Mouse (Mus musculus): ENCODE measurements at regions not wholly inside any gene's neighbourhood (a gene's known extent, or its start where the extent isn't known, plus 50 kb on each side); places are given as distances from the start of the nearest gene placed in this dataset.

DNA sequence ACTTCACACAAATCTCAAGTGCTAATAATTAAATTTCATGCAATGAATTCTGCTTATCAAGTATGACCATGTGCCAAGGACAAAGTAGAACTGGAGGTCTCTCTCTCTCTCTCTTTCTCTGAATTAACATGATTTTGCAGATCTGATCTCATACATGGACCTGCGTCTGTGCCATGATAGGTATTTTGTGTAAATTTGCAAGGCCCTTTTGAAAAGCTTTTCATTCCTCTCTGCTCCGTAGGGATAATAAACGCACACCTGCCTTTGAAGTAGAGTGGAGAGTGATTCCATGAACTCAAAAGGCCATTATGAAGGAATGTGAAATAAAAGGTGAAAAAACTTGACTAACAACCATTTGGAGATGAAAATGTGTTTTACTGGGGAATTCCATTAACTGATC lies 217.8 kb downstream of the Hdgfl1 start:
- Histone ChIP-seq H3K4me1 (ENCODE audit: control insufficient read depth, insufficient read depth, low read length) (no peaks in the 10 kb centered on the region), H3K4me3 (ENCODE audit: control insufficient read depth, low read depth, low read length) (no peak overlapping the region), H3K36me3 (ENCODE audit: control insufficient read depth, insufficient read depth, low read length) (no peaks in the 10 kb centered on the region), H3K27ac (ENCODE audit: control insufficient read depth, insufficient read depth, low read depth, low read length) (no peak overlapping the region), H3K27me3 (ENCODE audit: control insufficient read depth, insufficient read depth, low read length) (no peaks in the 10 kb centered on the region)
- TF ChIP-seq POLR2A (IDR thresholded peaks at IDR 0.05; ENCODE audit: control insufficient read depth, low read depth, low read length) (no peak), CTCF (IDR thresholded peaks at IDR 0.05; ENCODE audit: control insufficient read depth, insufficient read depth, insufficient replicate concordance, low read depth, low read length) (no peak)

DNA sequence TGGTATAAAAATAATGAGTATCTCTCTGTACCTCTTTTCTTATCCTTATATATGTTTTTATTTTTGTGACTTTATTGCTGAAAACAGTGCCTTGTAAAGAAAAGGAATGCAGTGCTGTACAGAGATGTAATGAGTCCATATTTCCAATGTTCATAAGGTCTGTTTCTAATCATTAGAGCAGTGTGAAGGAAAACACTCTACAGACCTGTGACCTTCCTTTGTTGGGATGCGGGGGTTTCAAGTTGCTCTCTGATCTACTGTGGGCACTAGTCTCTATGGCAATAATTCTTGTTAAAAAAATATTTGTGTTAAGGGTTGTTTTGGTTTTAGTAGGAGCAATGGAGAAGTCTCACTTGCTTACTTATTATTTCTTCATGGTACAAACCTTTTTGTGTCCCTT lies 231.0 kb downstream of the Hdgfl1 start:
- H3K27me3 ChIP-seq (ENCODE audit: control insufficient read depth, insufficient read depth, low read length): no peaks in the 10 kb centered on the region
- H3K4me3 ChIP-seq (ENCODE audit: control insufficient read depth, low read depth, low read length): no peak overlapping the region
- TF ChIP-seq CTCF (IDR thresholded peaks at IDR 0.05; ENCODE audit: control insufficient read depth, insufficient read depth, insufficient replicate concordance, low read depth, low read length): no peak
- TF ChIP-seq POLR2A (IDR thresholded peaks at IDR 0.05; ENCODE audit: control insufficient read depth, low read depth, low read length): no peak
- H3K36me3 ChIP-seq (ENCODE audit: control insufficient read depth, insufficient read depth, low read length): no peaks in the 10 kb centered on the region
- no peaks in the 10 kb centered on the region for H3K4me1 ChIP-seq (ENCODE audit: control insufficient read depth, insufficient read depth, low read length)
- H3K27ac ChIP-seq (ENCODE audit: control insufficient read depth, insufficient read depth, low read depth, low read length): no peak overlapping the region

DNA sequence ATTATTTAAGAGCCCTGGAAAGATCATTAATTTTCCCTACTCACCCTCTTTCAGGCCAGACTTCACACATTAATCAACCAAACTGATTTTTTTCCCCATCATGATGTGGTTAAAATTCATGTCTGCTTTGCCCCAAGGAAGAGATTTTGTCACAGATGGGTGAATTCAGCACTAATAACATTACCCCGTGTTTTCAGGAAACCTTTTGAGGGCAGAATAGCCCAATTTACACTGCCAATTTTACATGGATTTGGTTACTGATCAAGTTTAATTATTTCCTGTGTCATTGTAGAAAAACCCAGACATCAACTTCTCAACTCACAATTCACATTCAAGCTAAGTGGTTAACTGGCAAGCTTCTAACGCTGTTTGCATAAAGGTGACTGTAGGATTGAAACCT lies 233.4 kb downstream of the Hdgfl1 start:
- Histone ChIP-seq H3K27me3 (ENCODE audit: control insufficient read depth, insufficient read depth, low read length) (no peaks in the 10 kb centered on the region), H3K27ac (ENCODE audit: control insufficient read depth, insufficient read depth, low read depth, low read length) (no peak overlapping the region), H3K4me3 (ENCODE audit: control insufficient read depth, low read depth, low read length) (no peak overlapping the region), H3K36me3 (ENCODE audit: control insufficient read depth, insufficient read depth, low read length) (no peaks in the 10 kb centered on the region), H3K4me1 (ENCODE audit: control insufficient read depth, insufficient read depth, low read length) (no peaks in the 10 kb centered on the region)
- no peak for TF ChIP-seq CTCF (IDR thresholded peaks at IDR 0.05; ENCODE audit: control insufficient read depth, insufficient read depth, insufficient replicate concordance, low read depth, low read length)

DNA sequence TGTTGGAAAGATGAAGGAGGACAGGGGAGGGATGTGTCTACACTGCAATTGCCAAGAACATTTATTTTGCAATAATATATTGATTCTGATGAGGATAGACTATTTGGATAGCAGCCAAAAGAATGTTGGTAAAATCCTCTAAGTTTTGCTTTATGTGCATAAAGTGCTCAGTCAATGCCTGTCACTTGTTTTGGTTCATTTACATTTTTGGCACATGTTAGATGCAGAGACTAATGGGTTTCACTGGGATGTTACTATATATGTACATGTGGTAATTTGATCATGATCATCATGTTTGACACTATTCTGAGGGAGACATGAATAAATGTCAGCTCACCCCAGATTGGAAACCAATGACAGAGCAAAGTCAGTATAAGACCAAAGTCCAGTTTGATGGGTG lies 237.2 kb downstream of the Hdgfl1 start:
- no peaks in the 10 kb centered on the region for H3K27me3 ChIP-seq (ENCODE audit: control insufficient read depth, insufficient read depth, low read length)
- no peak overlapping the region for H3K4me3 ChIP-seq (ENCODE audit: control insufficient read depth, low read depth, low read length)
- H3K36me3 ChIP-seq (ENCODE audit: control insufficient read depth, insufficient read depth, low read length): no peaks in the 10 kb centered on the region
- TF ChIP-seq CTCF (IDR thresholded peaks at IDR 0.05; ENCODE audit: control insufficient read depth, insufficient read depth, insufficient replicate concordance, low read depth, low read length) (no peak), POLR2A (IDR thresholded peaks at IDR 0.05; ENCODE audit: control insufficient read depth, low read depth, low read length) (no peak)
- no peaks in the 10 kb centered on the region for H3K4me1 ChIP-seq (ENCODE audit: control insufficient read depth, insufficient read depth, low read length)
- no peak overlapping the region for H3K27ac ChIP-seq (ENCODE audit: control insufficient read depth, insufficient read depth, low read depth, low read length)

DNA sequence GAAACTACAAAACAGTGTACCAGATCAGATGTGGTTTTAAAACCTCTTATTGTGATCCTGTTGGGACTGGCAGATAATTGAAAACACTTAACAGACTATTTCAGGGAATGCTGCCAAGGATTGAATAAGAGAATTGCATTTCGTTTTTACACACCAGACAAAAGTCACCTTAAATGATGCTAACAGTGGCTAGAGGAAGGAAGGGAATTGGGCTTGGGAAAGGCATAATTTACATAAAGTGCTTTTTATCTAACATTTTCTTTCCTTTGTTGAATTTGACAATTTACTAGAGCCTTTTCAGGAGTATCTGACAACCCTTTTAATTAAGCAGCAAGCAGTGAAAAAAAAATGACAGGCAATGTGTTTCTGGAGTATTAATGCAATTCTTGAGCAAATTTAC lies 250.9 kb downstream of the Hdgfl1 start:
- TF ChIP-seq POLR2A (IDR thresholded peaks at IDR 0.05; ENCODE audit: control insufficient read depth, low read depth, low read length): no peak
- Histone ChIP-seq H3K36me3 (ENCODE audit: control insufficient read depth, insufficient read depth, low read length) (no peaks in the 10 kb centered on the region), H3K4me3 (ENCODE audit: control insufficient read depth, low read depth, low read length) (no peak overlapping the region), H3K27ac (ENCODE audit: control insufficient read depth, insufficient read depth, low read depth, low read length) (no peak overlapping the region), H3K4me1 (ENCODE audit: control insufficient read depth, insufficient read depth, low read length) (no peaks in the 10 kb centered on the region), H3K27me3 (ENCODE audit: control insufficient read depth, insufficient read depth, low read length) (no peaks in the 10 kb centered on the region)

DNA sequence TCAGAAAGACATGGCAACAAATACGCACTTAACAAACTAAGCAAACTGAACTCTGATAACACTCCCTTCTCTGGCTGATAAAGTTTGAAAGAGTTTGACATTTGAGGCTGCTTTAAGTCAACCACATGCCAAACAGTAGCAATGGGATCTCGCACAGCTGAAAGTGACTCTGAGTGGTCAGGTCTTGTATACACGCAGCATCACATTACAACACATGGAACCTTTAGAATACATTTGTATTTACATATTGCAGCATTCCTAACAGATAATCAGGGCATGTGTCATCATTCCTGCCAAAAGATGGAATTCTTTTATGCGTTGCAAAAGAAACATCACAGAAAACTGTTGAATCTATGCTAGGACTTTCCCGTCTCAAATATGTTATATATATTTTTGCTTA lies 251.5 kb downstream of the Hdgfl1 start:
- Histone ChIP-seq H3K4me3 (ENCODE audit: control insufficient read depth, low read depth, low read length) (no peak overlapping the region), H3K4me1 (ENCODE audit: control insufficient read depth, insufficient read depth, low read length) (no peaks in the 10 kb centered on the region), H3K36me3 (ENCODE audit: control insufficient read depth, insufficient read depth, low read length) (no peaks in the 10 kb centered on the region), H3K27me3 (ENCODE audit: control insufficient read depth, insufficient read depth, low read length) (no peaks in the 10 kb centered on the region), H3K27ac (ENCODE audit: control insufficient read depth, insufficient read depth, low read depth, low read length) (no peak overlapping the region)
- TF ChIP-seq CTCF (IDR thresholded peaks at IDR 0.05; ENCODE audit: control insufficient read depth, insufficient read depth, insufficient replicate concordance, low read depth, low read length): no peak
- TF ChIP-seq POLR2A (IDR thresholded peaks at IDR 0.05; ENCODE audit: control insufficient read depth, low read depth, low read length): no peak

DNA sequence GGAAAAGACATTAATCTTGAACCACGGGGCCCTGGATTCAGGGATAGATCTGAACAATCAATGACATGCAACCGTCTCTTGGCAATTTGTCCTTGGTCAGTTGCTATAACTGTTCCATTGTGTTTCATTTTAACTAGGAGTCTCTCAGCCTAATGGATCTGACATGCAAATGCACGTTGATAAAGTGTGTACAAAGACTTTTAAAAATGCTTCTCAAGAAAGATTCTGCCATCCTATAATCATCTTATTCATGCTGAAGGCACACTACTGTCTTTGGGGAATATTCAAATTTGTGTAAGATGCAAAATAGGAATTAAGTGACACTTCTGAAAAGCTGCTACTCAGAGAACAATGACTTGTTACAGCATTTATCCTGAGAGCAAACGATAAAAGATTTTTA lies 252.3 kb downstream of the Hdgfl1 start:
- no peaks in the 10 kb centered on the region for H3K4me1 ChIP-seq (ENCODE audit: control insufficient read depth, insufficient read depth, low read length)
- H3K4me3 ChIP-seq (ENCODE audit: control insufficient read depth, low read depth, low read length): no peak overlapping the region
- TF ChIP-seq CTCF (IDR thresholded peaks at IDR 0.05; ENCODE audit: control insufficient read depth, insufficient read depth, insufficient replicate concordance, low read depth, low read length) (no peak), POLR2A (IDR thresholded peaks at IDR 0.05; ENCODE audit: control insufficient read depth, low read depth, low read length) (no peak)
- H3K27ac ChIP-seq (ENCODE audit: control insufficient read depth, insufficient read depth, low read depth, low read length): no peak overlapping the region
- H3K27me3 ChIP-seq (ENCODE audit: control insufficient read depth, insufficient read depth, low read length): no peaks in the 10 kb centered on the region
- no peaks in the 10 kb centered on the region for H3K36me3 ChIP-seq (ENCODE audit: control insufficient read depth, insufficient read depth, low read length)

DNA sequence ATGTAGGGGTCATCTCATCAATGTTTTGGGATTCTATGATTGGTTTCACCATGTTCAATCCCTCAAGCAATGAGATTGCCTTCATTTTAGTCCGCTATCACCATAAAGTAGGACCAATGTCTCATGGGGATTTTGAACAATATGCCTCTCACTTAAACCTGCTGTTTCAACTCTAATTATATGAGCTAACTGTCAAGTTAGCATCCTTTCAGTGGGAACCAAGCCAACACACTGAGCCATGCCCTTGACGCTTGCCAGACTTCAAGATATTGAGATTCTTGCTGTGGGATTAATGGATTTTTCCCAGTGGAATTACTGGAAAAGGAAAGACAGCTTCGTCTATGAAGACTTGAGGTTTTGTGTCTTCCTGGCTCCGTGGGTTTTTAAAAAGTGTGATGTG lies 259.5 kb downstream of the Hdgfl1 start:
- no peak overlapping the region for H3K4me3 ChIP-seq (ENCODE audit: control insufficient read depth, low read depth, low read length)
- H3K27me3 ChIP-seq (ENCODE audit: control insufficient read depth, insufficient read depth, low read length): no peaks in the 10 kb centered on the region
- TF ChIP-seq POLR2A (IDR thresholded peaks at IDR 0.05; ENCODE audit: control insufficient read depth, low read depth, low read length): no peak
- TF ChIP-seq CTCF (IDR thresholded peaks at IDR 0.05; ENCODE audit: control insufficient read depth, insufficient read depth, insufficient replicate concordance, low read depth, low read length): no peak
- H3K36me3 ChIP-seq (ENCODE audit: control insufficient read depth, insufficient read depth, low read length): no peaks in the 10 kb centered on the region
- H3K4me1 ChIP-seq (ENCODE audit: control insufficient read depth, insufficient read depth, low read length): no peaks in the 10 kb centered on the region
- no peak overlapping the region for H3K27ac ChIP-seq (ENCODE audit: control insufficient read depth, insufficient read depth, low read depth, low read length)
